Mouse (Mus musculus) liver, embryonic 16.5 days (tissue): ENCODE data around the gene Fbxl22. TPM values are rescaled to one million over a fixed set of nuclear protein-coding genes. Genes with fewer than 3 reads are reported as not detected.

Experiments used
- ATAC-seq: fragments of 200-750 bp; cut with Nextera tagmentation; 2 replicates; pipeline ENCODE4 v1.8.0; 2017; ENCODE audit warnings: low read depth, mild to moderate bottlenecking, moderate number of reproducible peaks, moderate library complexity
- H3K27ac ChIP-seq: fragments of 300-500 bp; sonication (generic); 2 replicates; pipeline ENCODE4 v1.5.1; 2014; ENCODE audit warnings: mild to moderate bottlenecking, low read length
- H3K27me3 ChIP-seq: fragments of 300-500 bp; sonication (generic); 2 replicates; pipeline ENCODE4 v1.6.1; 2014; ENCODE audit warnings: low read depth, low read length, mixed read lengths; ENCODE audit not compliant: control insufficient read depth, insufficient read depth
- H3K36me3 ChIP-seq: fragments of 300-500 bp; sonication (generic); 2 replicates; pipeline ENCODE4 v1.6.1; 2014; ENCODE audit warnings: mild to moderate bottlenecking; ENCODE audit not compliant: control insufficient read depth, insufficient read depth
- H3K4me1 ChIP-seq: fragments of 300-500 bp; sonication (generic); 2 replicates; pipeline ENCODE4 v1.6.1; 2014; ENCODE audit warnings: low read depth, low read length, mixed read lengths; ENCODE audit not compliant: control insufficient read depth
- H3K4me2 ChIP-seq: fragments of 300-500 bp; sonication (generic); 2 replicates; pipeline ENCODE4 v1.6.1; 2014; ENCODE audit warnings: low read depth, low read length, mixed read lengths
- H3K4me3 ChIP-seq: fragments of 300-500 bp; sonication (generic); 2 replicates; pipeline ENCODE4 v1.5.1; 2014; ENCODE audit warnings: low read depth, mild to moderate bottlenecking, low read length
- H3K9ac ChIP-seq: fragments of 300-500 bp; sonication (generic); 2 replicates; pipeline ENCODE4 v1.6.1; 2014; ENCODE audit warnings: low read depth, low read length
- H3K9me3 ChIP-seq: fragments of 300-500 bp; sonication (generic); replicated peaks from 2 replicates; pipeline ENCODE4 v1.6.1; 2016; ENCODE audit warnings: low read length; ENCODE audit not compliant: control insufficient read depth
- WGBS: fragments of 180-500 bp; shearing (Covaris S2); extraction: QIAGEN DNeasy Blood & Tissue Kit; methylation state at CpG from one replicate; pipeline ENCODE4 v1.1.7; 2014; ENCODE audit not compliant: insufficient replicate concordance; 5-methylcytosine and 5-hydroxymethylcytosine counted together
- polyA plus RNA-seq: library from polyadenylated mRNA; unstranded; fragments of >200 nt; fragmentation: Nextera tagmentation; extraction: Ambion mirVana; gene quantifications from 2 replicates; pipeline ENCODE4 v1.2.1, GENCODE M21; 2015

Gene Fbxl22
- polyA plus RNA-seq, 1 experiment from 2014 or later = 1.8 TPM

GRCm38 (mm10) chr9:66504518-66504917 lies 9.9 kb downstream of the Fbxl22 start:
- no peak for ATAC-seq
- no peak overlapping the region for H3K4me3 ChIP-seq
- no peaks in the 10 kb centered on the region for H3K9me3 ChIP-seq
- no peaks in the 10 kb centered on the region for H3K27me3 ChIP-seq
- H3K9ac ChIP-seq = no peak overlapping the region; the same call in 1 of the 2 replicates
- H3K4me2 ChIP-seq = no peak overlapping the region
- WGBS = 89% methylated on average over 13 of the region's 13 CpGs
- peaks cover 37% of the 10 kb centered on the region for H3K4me1 ChIP-seq
- peak overlapping the region; percentile 94 for H3K27ac ChIP-seq
- H3K36me3 ChIP-seq = peaks cover 55% of the 10 kb centered on the region

- no peaks in the 10 kb centered on the region for H3K27me3 ChIP-seq
- 37% methylated on average over 4 of the region's 4 CpGs for WGBS
- peak overlapping the region; percentile 94 for H3K27ac ChIP-seq
- H3K36me3 ChIP-seq = peaks cover 49% of the 10 kb centered on the region
- peaks cover 37% of the 10 kb centered on the region for H3K4me1 ChIP-seq
- 0 out of 2 replicates have a peak overlapping the region, but pooled peaks have one; percentile 14 for H3K4me2 ChIP-seq
- peak overlapping the region; percentile 8; the same call in 1 of the 2 replicates for H3K9ac ChIP-seq
- peak; percentile 68 for ATAC-seq
- H3K4me3 ChIP-seq = no peak overlapping the region
- H3K9me3 ChIP-seq = no peaks in the 10 kb centered on the region
These were observed 10.4 kb downstream of the Fbxl22 start for GRCm38 (mm10) chr9:66503879-66504411.

DNA sequence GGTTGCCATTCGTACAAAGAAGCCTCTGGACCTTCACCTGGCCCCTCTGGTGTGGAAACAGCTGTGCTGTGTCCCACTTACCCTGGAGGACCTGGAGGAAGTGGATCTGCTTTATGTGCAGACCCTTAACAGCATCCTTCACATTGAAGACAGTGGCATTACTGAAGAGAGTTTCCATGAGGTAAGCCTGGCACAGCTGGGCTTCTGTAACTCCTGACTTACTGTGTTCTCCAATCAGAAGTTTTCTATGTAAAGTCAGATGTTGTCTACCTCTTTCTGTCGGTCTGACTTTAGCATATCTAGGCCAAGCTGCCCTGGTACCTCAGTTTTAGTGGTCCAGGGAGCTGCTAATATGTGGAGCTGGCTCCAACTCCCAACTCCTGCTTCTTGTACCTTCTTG lies 13.1 kb downstream of the Fbxl22 start:
- H3K4me1 ChIP-seq = peaks cover 29% of the 10 kb centered on the region

GRCm38 (mm10) chr9:66493992-66494391 lies 20.4 kb downstream of the Fbxl22 start:
- H3K36me3 ChIP-seq = peaks cover 80% of the 10 kb centered on the region
- H3K9ac ChIP-seq = no peak overlapping the region
- H3K4me2 ChIP-seq = no peak overlapping the region
- H3K4me3 ChIP-seq = no peak overlapping the region
- no peaks in the 10 kb centered on the region for H3K9me3 ChIP-seq
- no peaks in the 10 kb centered on the region for H3K27me3 ChIP-seq
- no peak for ATAC-seq
- no peaks in the 10 kb centered on the region for H3K4me1 ChIP-seq
- no peak overlapping the region for H3K27ac ChIP-seq

More for the DNA sequence above, 13.1 kb downstream of the Fbxl22 start:
- H3K9ac ChIP-seq = no peak overlapping the region
- no peaks in the 10 kb centered on the region for H3K9me3 ChIP-seq
- no peaks in the 10 kb centered on the region for H3K27me3 ChIP-seq
- H3K4me3 ChIP-seq = no peak overlapping the region
- H3K36me3 ChIP-seq = peaks cover 54% of the 10 kb centered on the region
- 81% methylated on average over 2 of the region's 2 CpGs for whole genome bisulfite sequencing
- H3K27ac ChIP-seq = no peak overlapping the region
- H3K4me2 ChIP-seq = no peak overlapping the region
- ATAC-seq = no peak

GRCm38 (mm10) chr9:66492361-66492760 lies 22.0 kb downstream of the Fbxl22 start:
- Histone ChIP-seq H3K9ac (no peak overlapping the region), H3K4me3 (no peak overlapping the region), H3K4me1 (no peaks in the 10 kb centered on the region), H3K9me3 (no peaks in the 10 kb centered on the region), H3K27me3 (no peaks in the 10 kb centered on the region), H3K36me3 (peaks cover 77% of the 10 kb centered on the region), H3K27ac (no peak overlapping the region), H3K4me2 (no peak overlapping the region)
- WGBS = 40% methylated on average over 1 of the region's 1 CpGs
- no peak for ATAC-seq

DNA sequence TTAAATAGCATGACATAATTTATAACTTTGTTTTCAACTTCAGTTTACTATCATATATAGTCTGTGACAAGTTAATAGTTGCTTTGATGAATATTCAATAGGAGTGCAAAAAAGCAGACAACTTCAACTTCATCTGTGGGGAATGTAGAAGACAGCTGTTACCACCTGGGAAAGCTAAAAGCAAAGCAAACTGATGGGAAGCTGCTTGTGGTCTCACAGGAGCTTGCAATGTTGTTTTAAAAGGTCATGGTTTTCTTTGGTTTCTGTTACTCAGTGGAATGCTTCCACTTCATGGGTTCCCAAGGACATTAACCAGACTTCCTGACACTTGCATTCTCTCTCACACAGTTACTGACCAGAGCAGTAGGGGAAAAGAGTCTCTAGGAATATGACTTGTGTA lies 25.6 kb downstream of the Fbxl22 start:
- H3K27ac ChIP-seq = no peak overlapping the region
- H3K9ac ChIP-seq = no peak overlapping the region
- no peak overlapping the region for H3K4me2 ChIP-seq
- H3K4me1 ChIP-seq = peaks cover 3% of the 10 kb centered on the region; the same call in 1 of the 2 replicates
- H3K27me3 ChIP-seq = no peaks in the 10 kb centered on the region
- no peak for ATAC-seq
- H3K4me3 ChIP-seq = no peak overlapping the region
- H3K36me3 ChIP-seq = peaks cover 77% of the 10 kb centered on the region
- H3K9me3 ChIP-seq = no peaks in the 10 kb centered on the region

DNA sequence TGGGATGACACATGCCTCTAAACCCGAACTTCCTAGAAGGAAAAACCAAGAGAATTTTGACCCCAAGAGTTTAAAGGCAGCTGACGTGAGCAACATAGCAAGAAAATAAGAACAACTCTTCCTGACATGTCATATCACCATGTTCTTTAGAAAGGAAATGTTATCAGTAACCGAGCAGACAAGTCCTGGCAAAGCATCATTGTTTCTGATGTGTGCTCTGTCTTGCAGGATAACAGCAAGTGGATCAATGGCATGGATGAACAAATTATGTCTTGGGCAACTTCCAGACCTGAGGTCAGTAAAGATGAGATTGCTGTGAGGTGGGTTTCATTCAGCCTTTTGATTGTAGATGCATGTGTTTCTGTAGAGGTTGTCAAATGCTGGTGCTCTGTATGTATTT lies 31.0 kb downstream of the Fbxl22 start:
- ATAC-seq = peak; percentile 74
- no peak overlapping the region for H3K27ac ChIP-seq
- no peak overlapping the region for H3K9ac ChIP-seq
- H3K27me3 ChIP-seq = no peaks in the 10 kb centered on the region
- H3K4me1 ChIP-seq = peaks cover 5% of the 10 kb centered on the region; the same call in 1 of the 2 replicates
- no peak overlapping the region for H3K4me3 ChIP-seq
- no peak overlapping the region for H3K4me2 ChIP-seq
- 31% methylated on average over 3 of the region's 3 CpGs for WGBS
- H3K36me3 ChIP-seq = peaks cover 71% of the 10 kb centered on the region
- no peaks in the 10 kb centered on the region for H3K9me3 ChIP-seq

DNA sequence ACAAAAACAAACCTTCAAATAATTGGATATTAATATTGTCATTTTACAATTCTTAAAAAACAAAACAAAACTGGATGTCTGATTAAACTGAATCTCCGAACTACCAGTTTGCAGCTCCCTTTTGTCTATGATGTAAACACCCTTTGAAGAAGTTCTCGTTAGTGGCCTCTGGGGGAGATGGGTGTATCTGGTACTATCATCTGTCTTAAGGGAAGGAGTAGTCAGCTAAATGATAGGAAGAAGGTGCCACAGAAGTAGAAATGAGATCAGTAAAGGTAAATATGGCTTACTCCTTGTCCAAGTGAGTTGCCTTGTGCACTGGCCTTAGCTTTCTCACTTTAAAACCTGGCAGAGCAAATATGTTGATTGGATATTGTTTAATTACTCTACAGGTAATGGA lies 36.6 kb downstream of the Fbxl22 start:
- WGBS = 31% methylated on average over 2 of the region's 2 CpGs
- ATAC-seq = peak; percentile 71
- no peak overlapping the region for H3K4me2 ChIP-seq
- peaks cover 57% of the 10 kb centered on the region for H3K36me3 ChIP-seq
- H3K27me3 ChIP-seq = no peaks in the 10 kb centered on the region
- H3K9me3 ChIP-seq = no peaks in the 10 kb centered on the region
- H3K9ac ChIP-seq = no peak overlapping the region
- H3K4me3 ChIP-seq = no peak overlapping the region
- H3K4me1 ChIP-seq = no peaks in the 10 kb centered on the region
- 0 out of 2 replicates have a peak overlapping the region, but pooled peaks have one; percentile 10 for H3K27ac ChIP-seq

GRCm38 (mm10) chr9:66465087-66465486 lies 49.3 kb downstream of the Fbxl22 start:
- Histone ChIP-seq H3K4me3 (no peak overlapping the region), H3K27ac (no peak overlapping the region), H3K27me3 (no peaks in the 10 kb centered on the region), H3K9ac (no peak overlapping the region), H3K36me3 (peaks cover 59% of the 10 kb centered on the region), H3K4me2 (no peak overlapping the region), H3K9me3 (no peaks in the 10 kb centered on the region), H3K4me1 (no peaks in the 10 kb centered on the region)
- 53% methylated on average over 4 of the region's 4 CpGs for WGBS
- no peak for ATAC-seq
